Mouse (Mus musculus) lung, adult 2 months (tissue): ENCODE data around the gene Fut11. TPM values are rescaled to one million over a fixed set of nuclear protein-coding genes. Genes with fewer than 3 reads are reported as not detected.

Source experiments
- DNase-seq: peaks from one replicate; pipeline ENCODE4 v3.0.0; 2022
- H3K4me1 ChIP-seq: fragments of 200-500 bp; 2 replicates; pipeline ENCODE4 v1.6.1; 2011; ENCODE audit warnings: low read length; ENCODE audit not compliant: control insufficient read depth, insufficient read depth
- H3K4me3 ChIP-seq: fragments of 200-500 bp; replicated peaks from 2 replicates; pipeline ENCODE3; 2011; ENCODE audit warnings: low read depth, mild to moderate bottlenecking, control low read depth, low read length; ENCODE audit errors: extremely low read depth
- CTCF ChIP-seq: fragments of 200-500 bp; IDR thresholded peaks from 2 replicates; pipeline ENCODE4 v1.5.1; 2011; ENCODE audit warnings: mild to moderate bottlenecking, low read length, control low read depth; ENCODE audit not compliant: insufficient read depth
- POLR2A ChIP-seq: fragments of 200-500 bp; IDR thresholded peaks from 2 replicates; pipeline ENCODE4 v1.6.1; 2011; ENCODE audit warnings: low read depth, mild to moderate bottlenecking, control low read depth, low read length, borderline replicate concordance; ENCODE audit errors: extremely low read depth
- WGBS: fragments of 180-500 bp; shearing (Covaris S2); methylation state at CpG from one replicate; pipeline ENCODE4 v1.1.7; 2018; 5-methylcytosine and 5-hydroxymethylcytosine counted together
- polyA plus RNA-seq: library from polyadenylated mRNA; depleted of rRNA; stranded (reverse); fragments of >200 nt; gene quantifications from 2 replicates; pipeline ENCODE4 v1.2.3, GENCODE M21; 2012; rRNA removed

The Fut11 gene
- 24.8 and 34.9 TPM in 2 replicates for polyA plus RNA-seq

DNA sequence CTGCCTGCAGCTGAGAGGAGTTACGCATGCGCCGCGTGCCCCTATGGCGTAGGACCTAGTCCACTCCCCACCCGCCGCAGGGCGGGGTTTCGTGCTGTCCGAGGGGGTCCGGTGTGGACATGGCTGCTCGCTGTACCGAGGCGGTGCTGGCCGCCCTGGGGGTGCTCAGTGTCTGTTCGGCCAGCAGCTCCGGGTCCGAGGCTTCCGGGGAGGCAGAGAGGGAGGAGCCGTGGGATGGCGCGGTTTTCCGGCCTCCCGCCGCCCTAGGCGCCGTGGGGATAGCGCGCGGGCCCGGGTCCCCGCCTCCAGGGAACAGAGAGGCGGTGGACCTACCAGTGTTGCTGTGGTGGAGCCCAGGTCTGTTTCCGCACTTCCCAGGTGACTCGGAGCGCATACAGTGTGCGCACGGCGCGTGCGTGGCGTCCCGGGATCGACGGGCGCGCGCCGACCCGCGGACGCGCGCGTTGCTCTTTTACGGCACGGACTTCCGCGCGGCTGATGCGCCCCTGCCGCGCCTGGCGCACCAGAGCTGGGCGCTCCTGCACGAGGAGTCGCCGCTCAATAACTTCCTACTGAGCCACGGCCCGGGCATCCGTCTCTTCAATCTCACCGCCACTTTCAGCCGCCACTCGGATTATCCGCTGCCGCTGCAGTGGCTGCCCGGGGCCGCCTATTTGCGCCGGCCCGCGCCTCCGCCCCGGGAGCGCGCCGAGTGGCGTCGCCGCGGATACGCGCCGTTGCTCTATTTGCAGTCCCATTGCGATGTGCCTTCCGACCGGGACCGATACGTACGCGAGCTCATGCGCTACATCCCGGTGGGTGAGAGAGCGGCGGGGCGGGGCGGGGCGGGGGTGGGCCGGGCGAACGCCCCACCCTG lies at the start of gene Fut11:
Gene Fut11 (plus strand): TSS at position 85 of the 877 bp plus-strand sequence.
- under 1% methylated on average over 111 of the region's 111 CpGs for WGBS
- DNase-seq: peak; percentile 82
- peaks cover 17% of the 10 kb centered on the region for H3K4me1 ChIP-seq

GRCm38 (mm10) chr14:20645547-20645946 lies 49.2 kb upstream of the Fut11 start:
- no peak for DNase-seq
- H3K4me3 ChIP-seq: no peak overlapping the region
- WGBS: 33% methylated on average over 3 of the region's 3 CpGs
- H3K4me1 ChIP-seq: peaks cover 5% of the 10 kb centered on the region; the same call in 1 of the 2 replicates
- no peak for TF ChIP-seq POLR2A
- no peak for TF ChIP-seq CTCF

More for the DNA sequence above, at the start of gene Fut11:
- H3K4me3 ChIP-seq: peak within 1 kb of the TSS; percentile 95
- TF ChIP-seq CTCF (no peak), POLR2A (peak; percentile 85; the same call in 1 of the 2 replicates)

GRCm38 (mm10) chr14:20646381-20646780 lies 48.4 kb upstream of the Fut11 start:
- no peak for DNase-seq
- Histone ChIP-seq H3K4me3 (no peak overlapping the region), H3K4me1 (peaks cover 5% of the 10 kb centered on the region; the same call in 1 of the 2 replicates)
- no peak for TF ChIP-seq POLR2A

DNA sequence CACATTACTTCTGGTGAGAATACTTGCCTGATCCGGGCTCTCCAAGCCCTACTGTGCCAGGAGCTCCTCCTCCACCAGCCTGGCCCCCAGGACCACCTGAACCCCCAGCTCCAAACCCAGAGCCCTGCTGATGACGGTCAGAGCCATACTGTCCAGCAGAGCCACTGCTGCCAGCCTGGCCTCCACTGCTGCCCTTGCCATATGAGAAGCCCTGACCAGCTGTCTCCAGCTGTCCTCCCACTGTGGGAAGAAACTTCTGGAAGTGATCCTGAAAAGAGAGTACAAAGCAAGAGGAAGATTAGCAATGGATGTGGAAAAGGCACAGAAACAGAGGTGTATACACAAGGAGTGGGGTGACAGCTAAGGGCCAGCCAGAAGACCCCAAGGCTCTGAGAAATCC lies 43.8 kb upstream of the Fut11 start:
- WGBS: 75% methylated on average over 2 of the region's 2 CpGs
- Histone ChIP-seq H3K4me3 (no peak overlapping the region), H3K4me1 (no peaks in the 10 kb centered on the region)
- no peak for DNase-seq
- TF ChIP-seq POLR2A (no peak), CTCF (no peak)

DNA sequence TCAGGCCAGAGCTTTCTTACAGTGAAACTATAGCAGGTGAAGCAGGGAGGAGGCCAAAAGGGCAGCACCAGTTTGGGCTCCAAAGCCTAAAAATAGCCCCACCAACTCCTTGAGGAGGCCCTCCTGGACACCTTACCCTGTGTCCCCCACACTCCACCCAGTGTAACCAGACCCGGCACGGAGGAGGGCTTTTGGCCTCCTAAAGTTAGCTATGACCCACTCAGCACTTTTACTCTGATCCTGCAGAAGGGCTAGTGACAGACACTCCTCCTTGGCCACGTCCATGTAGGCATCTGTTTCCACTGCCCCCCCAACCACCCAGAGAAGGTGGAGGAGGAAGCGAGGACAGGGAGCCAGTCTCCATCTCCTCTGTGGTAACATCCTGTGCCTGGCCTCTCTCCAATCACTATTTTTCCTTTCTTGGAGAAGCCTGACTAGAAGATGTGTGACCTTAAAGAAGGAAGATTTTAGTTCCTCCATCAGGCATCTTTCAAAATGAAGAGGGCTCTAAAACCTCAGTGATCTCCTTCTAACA lies 43.0 kb upstream of the Fut11 start:
- no peak for DNase-seq
- H3K4me3 ChIP-seq: no peak overlapping the region
- TF ChIP-seq CTCF (no peak), POLR2A (no peak)
- no peaks in the 10 kb centered on the region for H3K4me1 ChIP-seq
- 57% methylated on average over 4 of the region's 4 CpGs for WGBS

DNA sequence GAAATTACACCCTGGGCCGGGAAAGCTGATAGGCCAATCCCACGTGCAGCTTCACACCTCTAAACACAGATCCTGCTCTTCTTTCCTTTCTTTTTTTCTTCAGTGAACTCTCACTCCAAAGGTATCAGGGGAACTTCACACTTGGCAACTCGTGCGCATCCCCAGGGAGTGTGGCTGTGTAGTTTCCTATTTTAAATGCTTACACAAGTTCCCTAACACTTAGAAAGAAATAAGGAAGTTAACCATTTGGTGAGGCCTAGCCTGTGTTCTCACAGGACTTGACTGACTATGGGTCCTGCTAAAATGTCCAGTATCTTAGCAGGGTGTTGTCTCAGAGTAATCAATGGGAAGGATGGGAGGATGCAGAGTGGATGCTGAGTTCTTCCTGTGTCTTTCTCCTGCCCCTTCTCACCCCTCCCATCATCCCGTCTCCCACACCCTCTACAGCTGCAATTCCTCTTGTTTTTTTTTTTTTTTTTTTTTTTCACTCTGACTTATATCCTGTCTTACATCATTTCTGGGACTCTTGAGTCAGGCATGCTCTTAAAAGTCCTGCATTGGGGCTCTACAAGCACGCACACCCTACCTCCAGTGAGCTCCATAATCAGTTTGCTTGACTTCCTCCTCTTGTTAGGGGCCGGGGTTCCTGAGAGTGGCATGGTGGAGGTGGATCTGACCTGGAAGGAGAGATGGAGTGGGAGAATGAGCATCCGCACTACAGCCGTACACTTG lies 39.9 kb upstream of the Fut11 start:
- H3K4me1 ChIP-seq: no peaks in the 10 kb centered on the region
- no peak for DNase-seq
- WGBS: 60% methylated on average over 9 of the region's 9 CpGs
- H3K4me3 ChIP-seq: no peak overlapping the region
- no peak for TF ChIP-seq POLR2A
- no peak for TF ChIP-seq CTCF

DNA sequence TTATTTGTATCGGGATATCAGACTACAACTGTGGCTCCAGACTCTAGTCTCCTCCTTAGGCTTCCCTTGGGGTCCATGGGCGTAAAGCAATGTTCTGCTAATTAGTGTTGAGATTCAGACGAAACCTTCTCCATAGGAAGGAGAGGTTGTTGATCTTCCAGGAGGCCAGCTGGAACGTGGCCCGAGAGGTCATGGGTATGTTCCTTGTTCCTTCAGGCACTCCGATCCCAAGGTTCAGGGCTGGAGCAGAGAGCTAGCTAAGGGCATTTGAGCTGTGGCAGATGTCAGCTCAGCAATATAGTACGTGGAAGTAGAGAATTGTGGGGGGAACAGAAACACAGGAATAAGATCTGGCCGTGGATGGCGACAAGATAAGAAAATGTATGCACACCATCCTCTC lies 39.0 kb upstream of the Fut11 start:
- no peak overlapping the region for H3K4me3 ChIP-seq
- H3K4me1 ChIP-seq: no peaks in the 10 kb centered on the region
- 75% methylated on average over 9 of the region's 9 CpGs for WGBS
- no peak for DNase-seq
- TF ChIP-seq POLR2A: no peak
- TF ChIP-seq CTCF: no peak

GRCm38 (mm10) chr14:20656361-20656760 lies 38.4 kb upstream of the Fut11 start, which contains the start of gene Myoz1:
Myoz1 (minus strand) TSS chr14:20656540.
- TF ChIP-seq CTCF (no peak), POLR2A (no peak)
- WGBS: 56% methylated on average over 11 of the region's 11 CpGs
- Histone ChIP-seq H3K4me1 (no peaks in the 10 kb centered on the region), H3K4me3 (no peak within 1 kb of the TSS)
- DNase-seq: no peak

GRCm38 (mm10) chr14:20658326-20658725 lies 36.4 kb upstream of the Fut11 start:
- H3K4me1 ChIP-seq: no peaks in the 10 kb centered on the region
- DNase-seq: peak; percentile 23
- no peak overlapping the region for H3K4me3 ChIP-seq
- TF ChIP-seq CTCF (peak; percentile 39; the same call in 1 of the 2 replicates), POLR2A (no peak)
